Mouse (Mus musculus): Measurements from ENCODE around the gene Tmigd3. TPM values are rescaled to one million over a fixed set of nuclear protein-coding genes. Genes with fewer than 3 reads are reported as not detected.

Gene Tmigd3
- polyA plus RNA-seq, 1 experiment from 2014 or later = 0.24 TPM

GRCm38 (mm10) chr3:105846294-105847069, 24.2 kb upstream of the Tmigd3 start:
- H3K4me1 ChIP-seq (replicated peaks) = peaks cover 6% of the 10 kb centered on the region

GRCm38 (mm10) chr3:105853781-105854180, 16.9 kb upstream of the Tmigd3 start:
- H3K27me3 ChIP-seq = peaks cover 11% of the 10 kb centered on the region; the same call in 1 of the 2 replicates
- H3K4me1 ChIP-seq (replicated peaks) = no peaks in the 10 kb centered on the region
- no peak for ATAC-seq (ENCODE audit: insufficient read depth)
- H3K27ac ChIP-seq (replicated peaks) = no peak overlapping the region
- H3K9ac ChIP-seq = no peak overlapping the region
- no peak overlapping the region for H3K4me3 ChIP-seq (replicated peaks)
- H3K36me3 ChIP-seq (replicated peaks) = no peaks in the 10 kb centered on the region
- 55% methylated on average over 8 of the region's 8 CpGs for WGBS (ENCODE audit: insufficient replicate concordance)
- H3K4me2 ChIP-seq = no peak overlapping the region
- no peaks in the 10 kb centered on the region for H3K9me3 ChIP-seq (replicated peaks)

More at GRCm38 (mm10) chr3:105846294-105847069, 24.2 kb upstream of the Tmigd3 start:
- ATAC-seq (ENCODE audit: insufficient read depth) = peak; percentile 47; the same call in 1 of the 2 replicates
- Histone ChIP-seq H3K4me3 (replicated peaks) (no peak overlapping the region), H3K9ac (no peak overlapping the region), H3K4me2 (no peak overlapping the region), H3K36me3 (replicated peaks) (no peaks in the 10 kb centered on the region), H3K27ac (replicated peaks) (no peak overlapping the region), H3K27me3 (0 out of 2 replicates have a peak, but pooled peaks cover 7% of the 10 kb centered on the region), H3K9me3 (replicated peaks) (no peaks in the 10 kb centered on the region)
- 52% methylated on average over 7 of the region's 7 CpGs for WGBS (ENCODE audit: insufficient replicate concordance)

DNA sequence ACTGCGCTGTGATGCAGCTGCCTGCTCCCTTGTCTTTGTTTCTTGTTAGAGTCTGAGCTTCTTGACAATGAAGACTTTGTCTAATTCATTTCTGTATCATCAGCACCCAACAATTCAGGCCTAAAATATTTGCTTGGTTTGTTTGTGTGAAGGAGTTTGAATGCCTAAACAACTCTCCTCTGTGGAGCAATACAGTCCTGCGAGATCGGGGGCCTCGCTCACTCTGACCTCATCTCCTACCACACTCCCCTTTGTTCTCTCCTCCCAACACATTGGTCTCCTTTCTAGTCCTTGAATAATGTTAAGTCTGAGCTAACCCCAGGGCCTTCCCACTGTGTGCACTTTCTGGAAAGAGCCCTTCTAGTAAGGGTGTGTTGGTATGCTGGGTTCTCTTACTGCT, 15.9 kb upstream of the Tmigd3 start:
- Histone ChIP-seq H3K9ac (no peak overlapping the region), H3K27me3 (peaks cover 11% of the 10 kb centered on the region; the same call in 1 of the 2 replicates), H3K4me1 (replicated peaks) (no peaks in the 10 kb centered on the region), H3K4me3 (replicated peaks) (no peak overlapping the region), H3K36me3 (replicated peaks) (no peaks in the 10 kb centered on the region), H3K27ac (replicated peaks) (no peak overlapping the region), H3K9me3 (replicated peaks) (no peaks in the 10 kb centered on the region), H3K4me2 (no peak overlapping the region)
- no peak for ATAC-seq (ENCODE audit: insufficient read depth)
- WGBS (ENCODE audit: insufficient replicate concordance) = 80% methylated on average over 4 of the region's 4 CpGs

DNA sequence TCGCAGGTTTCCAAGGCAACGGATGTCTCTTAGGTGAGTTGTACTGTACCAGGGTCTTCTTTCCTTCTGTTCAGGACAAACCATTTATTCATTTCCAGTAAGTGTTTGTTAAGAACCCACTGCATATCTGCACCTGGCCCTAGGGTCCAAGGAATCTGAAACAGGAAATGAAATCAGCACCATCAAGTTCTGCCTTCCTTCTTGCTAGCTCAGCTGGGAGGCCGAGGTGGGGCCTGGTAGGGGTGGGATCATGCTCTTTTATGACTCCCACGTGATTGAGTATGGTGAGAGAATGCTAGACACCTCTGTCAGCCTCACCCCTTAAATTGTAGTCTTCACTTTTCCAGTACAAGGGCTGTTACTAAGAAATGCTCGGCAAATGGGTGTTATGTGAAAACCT, 13.2 kb upstream of the Tmigd3 start:
- WGBS (ENCODE audit: insufficient replicate concordance) = 50% methylated on average over 5 of the region's 5 CpGs
- H3K9me3 ChIP-seq (replicated peaks) = no peaks in the 10 kb centered on the region
- peaks cover 5% of the 10 kb centered on the region; the same call in 1 of the 2 replicates for H3K27me3 ChIP-seq
- no peak overlapping the region for H3K4me2 ChIP-seq
- no peaks in the 10 kb centered on the region for H3K4me1 ChIP-seq (replicated peaks)
- H3K9ac ChIP-seq = no peak overlapping the region
- H3K36me3 ChIP-seq (replicated peaks) = no peaks in the 10 kb centered on the region
- no peak for ATAC-seq (ENCODE audit: insufficient read depth)
- H3K27ac ChIP-seq (replicated peaks) = no peak overlapping the region
- no peak overlapping the region for H3K4me3 ChIP-seq (replicated peaks)

DNA sequence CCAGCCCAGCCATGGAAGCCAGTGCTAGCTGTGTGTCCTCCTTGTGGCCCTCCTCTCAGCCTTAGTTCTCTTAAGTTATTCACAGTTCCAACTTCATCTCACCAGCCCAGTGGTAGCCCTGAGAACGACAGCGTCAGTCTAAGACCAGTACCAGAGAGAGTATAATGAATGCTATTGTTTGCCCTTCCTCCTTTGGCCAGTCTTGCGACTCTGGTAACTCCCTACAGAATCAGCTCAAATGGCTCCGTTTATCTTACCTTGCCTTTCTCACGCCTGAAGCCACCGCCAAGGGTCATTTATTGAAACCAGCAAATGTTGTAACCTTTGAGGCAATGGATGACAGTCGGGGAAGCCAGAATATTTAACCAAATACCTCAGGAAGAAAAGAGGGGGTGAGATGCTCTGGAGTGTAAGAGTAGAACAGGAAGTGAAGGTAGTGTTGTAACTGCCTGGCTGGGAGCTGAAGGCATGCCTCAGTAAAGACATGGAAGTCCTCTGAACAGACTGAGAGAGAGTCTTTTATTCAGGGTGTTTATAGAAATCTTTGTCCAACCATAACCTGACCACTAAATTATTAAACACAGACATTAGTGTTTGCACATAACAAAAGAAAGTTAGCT, 8.8 kb upstream of the Tmigd3 start:
- 41% methylated on average over 7 of the region's 7 CpGs for WGBS (ENCODE audit: insufficient replicate concordance)
- H3K27ac ChIP-seq (replicated peaks) = no peak overlapping the region
- H3K27me3 ChIP-seq = peaks cover 14% of the 10 kb centered on the region; the same call in 1 of the 2 replicates

DNA sequence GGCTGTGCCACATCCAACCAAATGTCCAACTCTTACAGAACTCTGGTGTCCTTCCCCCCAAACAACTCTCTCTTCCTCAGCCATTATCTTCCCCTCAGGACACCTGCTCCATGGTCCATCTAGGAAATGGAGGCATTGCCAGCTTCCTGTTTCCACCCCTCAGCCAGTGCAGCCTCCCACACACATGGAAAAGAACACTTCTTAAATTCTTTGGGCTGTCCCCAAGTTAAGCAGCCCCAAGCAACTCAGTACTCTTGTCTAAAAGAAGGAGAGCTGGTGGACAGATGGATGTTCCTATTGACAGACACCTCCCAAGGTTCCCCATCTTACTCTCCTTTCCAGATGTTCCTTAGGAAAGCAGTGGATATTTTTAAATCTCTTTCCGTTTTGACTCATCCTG, 6.6 kb upstream of the Tmigd3 start:
- no peak overlapping the region for H3K4me3 ChIP-seq (replicated peaks)
- no peak overlapping the region for H3K9ac ChIP-seq
- peaks cover 7% of the 10 kb centered on the region for H3K4me1 ChIP-seq (replicated peaks)
- no peak for ATAC-seq (ENCODE audit: insufficient read depth)
- H3K36me3 ChIP-seq (replicated peaks) = no peaks in the 10 kb centered on the region
- peaks cover 11% of the 10 kb centered on the region; the same call in 1 of the 2 replicates for H3K27me3 ChIP-seq
- no peak overlapping the region for H3K4me2 ChIP-seq
- no peaks in the 10 kb centered on the region for H3K9me3 ChIP-seq (replicated peaks)
- WGBS (ENCODE audit: insufficient replicate concordance) = 58% methylated on average over 1 of the region's 1 CpGs
- H3K27ac ChIP-seq (replicated peaks) = no peak overlapping the region

More for the DNA sequence above, 8.8 kb upstream of the Tmigd3 start:
- ATAC-seq (ENCODE audit: insufficient read depth) = no peak
- no peak overlapping the region for H3K9ac ChIP-seq
- H3K4me3 ChIP-seq (replicated peaks) = no peak overlapping the region
- H3K36me3 ChIP-seq (replicated peaks) = no peaks in the 10 kb centered on the region
- H3K4me2 ChIP-seq = no peak overlapping the region
- H3K4me1 ChIP-seq (replicated peaks) = no peaks in the 10 kb centered on the region
- H3K9me3 ChIP-seq (replicated peaks) = no peaks in the 10 kb centered on the region

- Histone ChIP-seq H3K27ac (replicated peaks) (no peak overlapping the region), H3K9me3 (replicated peaks) (no peaks in the 10 kb centered on the region), H3K27me3 (peaks cover 11% of the 10 kb centered on the region; the same call in 1 of the 2 replicates), H3K4me1 (replicated peaks) (peaks cover 7% of the 10 kb centered on the region), H3K36me3 (replicated peaks) (no peaks in the 10 kb centered on the region), H3K4me3 (replicated peaks) (no peak overlapping the region), H3K4me2 (no peak overlapping the region), H3K9ac (no peak overlapping the region)
- no peak for ATAC-seq (ENCODE audit: insufficient read depth)
- WGBS (ENCODE audit: insufficient replicate concordance) = 49% methylated on average over 9 of the region's 9 CpGs
These were observed 5.6 kb upstream of the Tmigd3 start for GRCm38 (mm10) chr3:105865122-105865521.

- Histone ChIP-seq H3K4me3 (replicated peaks) (no peak overlapping the region), H3K36me3 (replicated peaks) (no peaks in the 10 kb centered on the region), H3K4me2 (no peak overlapping the region), H3K27me3 (peaks cover 14% of the 10 kb centered on the region; the same call in 1 of the 2 replicates), H3K9ac (no peak overlapping the region), H3K9me3 (replicated peaks) (no peaks in the 10 kb centered on the region), H3K4me1 (replicated peaks) (peaks cover 7% of the 10 kb centered on the region), H3K27ac (replicated peaks) (0 out of 2 replicates have a peak overlapping the region, but pooled peaks have one; percentile 6)
- 47% methylated on average over 2 of the region's 2 CpGs for WGBS (ENCODE audit: insufficient replicate concordance)
- ATAC-seq (ENCODE audit: insufficient read depth) = peak; percentile 51; the same call in 1 of the 2 replicates
These were observed 2.6 kb upstream of the Tmigd3 start for GRCm38 (mm10) chr3:105868135-105868534.

DNA sequence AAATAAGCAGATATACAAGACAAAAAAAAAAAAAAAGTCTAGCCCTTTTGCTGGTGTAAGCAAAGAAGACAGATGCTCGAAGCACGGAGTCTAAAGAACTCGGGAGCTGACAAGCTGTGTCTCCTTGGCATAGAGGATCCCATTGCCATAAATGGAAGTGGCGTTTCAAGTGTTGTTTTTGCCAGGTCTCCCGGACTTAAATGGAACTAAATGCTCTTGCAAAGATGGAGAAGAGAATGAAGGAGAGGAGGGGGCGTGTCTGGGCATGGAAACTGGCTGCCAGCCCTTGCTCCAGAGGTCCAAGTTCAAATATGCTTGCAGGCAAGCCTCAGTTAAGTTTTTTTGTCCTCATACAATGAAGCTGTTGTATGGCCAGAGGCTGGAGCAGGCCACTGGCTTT, 1.3 kb downstream of the Tmigd3 start:
- no peak overlapping the region for H3K9ac ChIP-seq
- 56% methylated on average over 6 of the region's 6 CpGs for WGBS (ENCODE audit: insufficient replicate concordance)
- no peaks in the 10 kb centered on the region for H3K9me3 ChIP-seq (replicated peaks)
- H3K36me3 ChIP-seq (replicated peaks) = no peaks in the 10 kb centered on the region
- ATAC-seq (ENCODE audit: insufficient read depth) = no peak
- peaks cover 8% of the 10 kb centered on the region; the same call in 1 of the 2 replicates for H3K27me3 ChIP-seq
- H3K27ac ChIP-seq (replicated peaks) = no peak overlapping the region
- no peak overlapping the region for H3K4me2 ChIP-seq
- H3K4me1 ChIP-seq (replicated peaks) = peaks cover 10% of the 10 kb centered on the region
- H3K4me3 ChIP-seq (replicated peaks) = no peak overlapping the region

DNA sequence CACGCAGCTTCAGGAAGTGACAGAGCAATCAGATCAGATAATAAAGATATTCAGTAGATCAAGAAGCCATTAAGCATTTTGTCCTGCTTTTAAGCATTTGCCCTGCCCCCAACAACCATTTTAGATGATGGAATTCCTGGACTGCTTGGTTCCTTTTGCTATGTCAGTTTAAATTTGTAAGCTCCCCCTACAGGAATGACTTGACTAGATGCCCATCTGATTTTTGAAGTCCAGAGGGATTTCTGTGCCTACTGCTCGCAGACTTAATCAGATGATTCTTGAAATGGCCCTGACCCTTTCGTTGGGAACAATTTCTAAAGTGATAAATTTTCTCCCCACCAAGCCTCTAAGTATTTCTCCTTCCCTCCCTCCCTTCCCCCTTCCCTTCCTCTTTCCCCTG, 1.9 kb downstream of the Tmigd3 start:
- no peak overlapping the region for H3K9ac ChIP-seq
- 30% methylated on average over 3 of the region's 3 CpGs for WGBS (ENCODE audit: insufficient replicate concordance)
- H3K27me3 ChIP-seq = peaks cover 8% of the 10 kb centered on the region; the same call in 1 of the 2 replicates
- H3K9me3 ChIP-seq (replicated peaks) = no peaks in the 10 kb centered on the region
- ATAC-seq (ENCODE audit: insufficient read depth) = no peak
- peaks cover 9% of the 10 kb centered on the region for H3K4me1 ChIP-seq (replicated peaks)
- H3K36me3 ChIP-seq (replicated peaks) = no peaks in the 10 kb centered on the region
- H3K4me3 ChIP-seq (replicated peaks) = no peak overlapping the region
- H3K4me2 ChIP-seq = no peak overlapping the region
- H3K27ac ChIP-seq (replicated peaks) = no peak overlapping the region
